Mouse (Mus musculus): Measurements from ENCODE around the gene Cpt1a. TPM values are rescaled to one million over a fixed set of nuclear protein-coding genes. Genes with fewer than 3 reads are reported as not detected.
A peak's percentile ranks its signal among the peaks of the same experiment; 100 is the strongest.

Cpt1a gene
- polyA plus RNA-seq, 1 experiment from 2014 or later: 20.8 TPM

GRCm38 (mm10) chr19:3376966-3377715 lies 55.0 kb downstream of the Cpt1a start:
- H3K9ac ChIP-seq: no peak overlapping the region
- H3K27me3 ChIP-seq (replicated peaks): no peaks in the 10 kb centered on the region
- no peak overlapping the region for H3K4me2 ChIP-seq
- H3K4me1 ChIP-seq: 0 out of 2 replicates have a peak, but pooled peaks cover 3% of the 10 kb centered on the region
- no peak overlapping the region for H3K27ac ChIP-seq
- H3K36me3 ChIP-seq: peaks cover 9% of the 10 kb centered on the region; the same call in 1 of the 2 replicates
- 26% methylated on average over 4 of the region's 4 CpGs for WGBS
- no peaks in the 10 kb centered on the region for H3K9me3 ChIP-seq
- ATAC-seq (ENCODE audit: insufficient read depth, low FRiP score, low read depth): 0 out of 2 replicates have a peak, but pooled peaks have one; percentile 51
- no peak overlapping the region for H3K4me3 ChIP-seq (replicated peaks)

- H3K36me3 ChIP-seq: 0 out of 2 replicates have a peak, but pooled peaks cover 9% of the 10 kb centered on the region
- WGBS: 88% methylated on average over 3 of the region's 3 CpGs
- ATAC-seq (ENCODE audit: insufficient read depth, low FRiP score, low read depth): no peak
These were observed 56.5 kb downstream of the Cpt1a start for GRCm38 (mm10) chr19:3378614-3379013.

GRCm38 (mm10) chr19:3388061-3388460 lies 65.9 kb downstream of the Cpt1a start:
- Histone ChIP-seq H3K36me3 (peaks cover 8% of the 10 kb centered on the region; the same call in 1 of the 2 replicates), H3K4me3 (replicated peaks) (no peak overlapping the region), H3K9me3 (no peaks in the 10 kb centered on the region), H3K4me2 (no peak overlapping the region), H3K27me3 (replicated peaks) (no peaks in the 10 kb centered on the region), H3K4me1 (peaks cover 5% of the 10 kb centered on the region; the same call in 1 of the 2 replicates), H3K27ac (no peak overlapping the region), H3K9ac (no peak overlapping the region)
- 68% methylated on average over 6 of the region's 6 CpGs for WGBS
- no peak for ATAC-seq (ENCODE audit: insufficient read depth, low FRiP score, low read depth)

More at GRCm38 (mm10) chr19:3378614-3379013, 56.5 kb downstream of the Cpt1a start:
- no peaks in the 10 kb centered on the region for H3K27me3 ChIP-seq (replicated peaks)
- H3K27ac ChIP-seq: no peak overlapping the region
- no peak overlapping the region for H3K9ac ChIP-seq
- H3K4me1 ChIP-seq: 0 out of 2 replicates have a peak, but pooled peaks cover 3% of the 10 kb centered on the region
- H3K4me2 ChIP-seq: no peak overlapping the region
- H3K4me3 ChIP-seq (replicated peaks): no peak overlapping the region
- H3K9me3 ChIP-seq: no peaks in the 10 kb centered on the region

- Histone ChIP-seq H3K9ac (peak within 1 kb of the TSS; percentile 4; the same call in 1 of the 2 replicates), H3K36me3 (peaks cover 8% of the 10 kb centered on the region; the same call in 1 of the 2 replicates), H3K4me1 (peaks cover 5% of the 10 kb centered on the region; the same call in 1 of the 2 replicates), H3K9me3 (no peaks in the 10 kb centered on the region), H3K27ac (0 out of 2 replicates have a peak within 1 kb of the TSS, but pooled peaks have one; percentile 9), H3K4me2 (peak within 1 kb of the TSS; percentile 89), H3K27me3 (replicated peaks) (no peaks in the 10 kb centered on the region), H3K4me3 (replicated peaks) (peak within 1 kb of the TSS; percentile 46)
- peak; percentile 73 for ATAC-seq (ENCODE audit: insufficient read depth, low FRiP score, low read depth)
- WGBS: 2% methylated on average over 33 of the region's 33 CpGs
These were observed 66.5 kb downstream of the Cpt1a start, which contains the start of gene Tesmin for GRCm38 (mm10) chr19:3388629-3389057. Tesmin (plus strand) TSS chr19:3388857.

GRCm38 (mm10) chr19:3389089-3389488 lies 67.0 kb downstream of the Cpt1a start:
- H3K27me3 ChIP-seq (replicated peaks): no peaks in the 10 kb centered on the region
- no peaks in the 10 kb centered on the region for H3K9me3 ChIP-seq
- H3K9ac ChIP-seq: peak overlapping the region; percentile 4; the same call in 1 of the 2 replicates
- under 1% methylated on average over 42 of the region's 43 CpGs for WGBS
- peaks cover 5% of the 10 kb centered on the region; the same call in 1 of the 2 replicates for H3K4me1 ChIP-seq
- peak overlapping the region; percentile 89 for H3K4me2 ChIP-seq
- peak overlapping the region; percentile 46 for H3K4me3 ChIP-seq (replicated peaks)
- H3K27ac ChIP-seq: 0 out of 2 replicates have a peak overlapping the region, but pooled peaks have one; percentile 9
- peaks cover 7% of the 10 kb centered on the region; the same call in 1 of the 2 replicates for H3K36me3 ChIP-seq
- peak; percentile 95 for ATAC-seq (ENCODE audit: insufficient read depth, low FRiP score, low read depth)

- Histone ChIP-seq H3K36me3 (no peaks in the 10 kb centered on the region), H3K9me3 (no peaks in the 10 kb centered on the region), H3K9ac (no peak overlapping the region), H3K27me3 (replicated peaks) (no peaks in the 10 kb centered on the region), H3K27ac (no peak overlapping the region), H3K4me2 (no peak overlapping the region), H3K4me1 (peaks cover 5% of the 10 kb centered on the region; the same call in 1 of the 2 replicates), H3K4me3 (replicated peaks) (no peak overlapping the region)
- no peak for ATAC-seq (ENCODE audit: insufficient read depth, low FRiP score, low read depth)
- 45% methylated on average over 1 of the region's 1 CpGs for WGBS
These were observed 70.2 kb downstream of the Cpt1a start for GRCm38 (mm10) chr19:3392384-3392783.

GRCm38 (mm10) chr19:3394216-3394615 lies 72.1 kb downstream of the Cpt1a start:
- Histone ChIP-seq H3K4me3 (replicated peaks) (no peak overlapping the region), H3K4me2 (no peak overlapping the region), H3K9ac (no peak overlapping the region), H3K27ac (no peak overlapping the region), H3K27me3 (replicated peaks) (no peaks in the 10 kb centered on the region), H3K9me3 (no peaks in the 10 kb centered on the region), H3K36me3 (no peaks in the 10 kb centered on the region), H3K4me1 (no peaks in the 10 kb centered on the region)
- no peak for ATAC-seq (ENCODE audit: insufficient read depth, low FRiP score, low read depth)
- 79% methylated on average over 3 of the region's 3 CpGs for WGBS

GRCm38 (mm10) chr19:3400057-3400456 lies 77.9 kb downstream of the Cpt1a start:
- WGBS: 90% methylated on average over 4 of the region's 4 CpGs

GRCm38 (mm10) chr19:3401504-3401903 lies 79.4 kb downstream of the Cpt1a start:
- 87% methylated on average over 7 of the region's 7 CpGs for WGBS
- Histone ChIP-seq H3K4me1 (no peaks in the 10 kb centered on the region), H3K4me3 (replicated peaks) (no peak overlapping the region), H3K9ac (no peak overlapping the region), H3K4me2 (no peak overlapping the region), H3K9me3 (no peaks in the 10 kb centered on the region), H3K27me3 (replicated peaks) (no peaks in the 10 kb centered on the region), H3K36me3 (no peaks in the 10 kb centered on the region), H3K27ac (no peak overlapping the region)
- ATAC-seq (ENCODE audit: insufficient read depth, low FRiP score, low read depth): no peak

More at GRCm38 (mm10) chr19:3400057-3400456, 77.9 kb downstream of the Cpt1a start:
- H3K27me3 ChIP-seq (replicated peaks): no peaks in the 10 kb centered on the region
- no peaks in the 10 kb centered on the region for H3K9me3 ChIP-seq
- ATAC-seq (ENCODE audit: insufficient read depth, low FRiP score, low read depth): no peak
- H3K4me1 ChIP-seq: no peaks in the 10 kb centered on the region
- H3K27ac ChIP-seq: no peak overlapping the region
- no peaks in the 10 kb centered on the region for H3K36me3 ChIP-seq
- H3K4me3 ChIP-seq (replicated peaks): no peak overlapping the region
- no peak overlapping the region for H3K4me2 ChIP-seq
- H3K9ac ChIP-seq: no peak overlapping the region

GRCm38 (mm10) chr19:3401943-3402342 lies 79.8 kb downstream of the Cpt1a start:
- WGBS: 53% methylated on average over 7 of the region's 7 CpGs
- H3K36me3 ChIP-seq: no peaks in the 10 kb centered on the region
- no peak overlapping the region for H3K4me3 ChIP-seq (replicated peaks)
- no peak for ATAC-seq (ENCODE audit: insufficient read depth, low FRiP score, low read depth)
- H3K4me1 ChIP-seq: no peaks in the 10 kb centered on the region
- no peak overlapping the region for H3K9ac ChIP-seq
- no peak overlapping the region for H3K4me2 ChIP-seq
- no peaks in the 10 kb centered on the region for H3K27me3 ChIP-seq (replicated peaks)
- no peak overlapping the region for H3K27ac ChIP-seq
- no peaks in the 10 kb centered on the region for H3K9me3 ChIP-seq

- no peaks in the 10 kb centered on the region for H3K4me1 ChIP-seq
- H3K27me3 ChIP-seq (replicated peaks): no peaks in the 10 kb centered on the region
- no peak overlapping the region for H3K4me2 ChIP-seq
- H3K9me3 ChIP-seq: no peaks in the 10 kb centered on the region
- H3K4me3 ChIP-seq (replicated peaks): no peak overlapping the region
- no peak overlapping the region for H3K9ac ChIP-seq
- H3K36me3 ChIP-seq: no peaks in the 10 kb centered on the region
- WGBS: 78% methylated on average over 6 of the region's 6 CpGs
- no peak overlapping the region for H3K27ac ChIP-seq
- no peak for ATAC-seq (ENCODE audit: insufficient read depth, low FRiP score, low read depth)
These were observed 80.3 kb downstream of the Cpt1a start for GRCm38 (mm10) chr19:3402390-3402789.

GRCm38 (mm10) chr19:3404030-3404429 lies 81.9 kb downstream of the Cpt1a start:
- H3K27me3 ChIP-seq (replicated peaks): no peaks in the 10 kb centered on the region
- no peak overlapping the region for H3K9ac ChIP-seq
- H3K4me3 ChIP-seq (replicated peaks): no peak overlapping the region
- ATAC-seq (ENCODE audit: insufficient read depth, low FRiP score, low read depth): no peak
- H3K4me1 ChIP-seq: no peaks in the 10 kb centered on the region
- WGBS: 82% methylated on average over 7 of the region's 7 CpGs
- no peak overlapping the region for H3K4me2 ChIP-seq
- no peaks in the 10 kb centered on the region for H3K36me3 ChIP-seq
- no peak overlapping the region for H3K27ac ChIP-seq
- H3K9me3 ChIP-seq: no peaks in the 10 kb centered on the region

Data from stomach, embryonic 15.5 days (tissue).